Mouse (Mus musculus) mouse embryonic stem cell (cell line): ENCODE measurements around the gene Tmem119.

Experiments
- in situ Hi-C, 2 experiments: fragments of 300-500 bp; cut with MboI; formaldehyde crosslinking; loops; 1 replicate in 1 of 2; 3 replicates in 1 of 2; pipeline ENCODE4 v1.14.3; 2019 to 2020; ENCODE audit warnings: low sequenced_read_pairs in 2 of 2, low pct_unique_long_range_greater_than_20kb in 1 of 2, mixed read lengths in 1 of 2; ENCODE audit not compliant: unreplicated experiment in 1 of 2

Gene Tmem119

GRCm38 (mm10) chr5:113826619-113827018, 26.3 kb upstream of the Tmem119 start:
- in situ Hi-C loops = no loop called here

- in situ Hi-C loops = no loop called here
Observed at GRCm38 (mm10) chr5:113825558-113825957, 25.2 kb upstream of the Tmem119 start.

- in situ Hi-C loops = no loop called here
Observed at GRCm38 (mm10) chr5:113824228-113824627, 23.9 kb upstream of the Tmem119 start.

- in situ Hi-C loops = loop anchor here in 1 of 2 experiments (10.0 kb wide), 1 partner anchor 84 kb away; the partner anchor contains the start of gene Ficd
Observed at GRCm38 (mm10) chr5:113818572-113818971, 18.3 kb upstream of the Tmem119 start.

- in situ Hi-C loops = loop anchor here in 1 of 2 experiments (10.0 kb wide), 1 partner anchor 81 kb away; the partner anchor contains the start of gene Ficd
Observed at GRCm38 (mm10) chr5:113815638-113816152, 15.4 kb upstream of the Tmem119 start.

GRCm38 (mm10) chr5:113815041-113815389, 14.7 kb upstream of the Tmem119 start:
- in situ Hi-C loops = loop anchor here in 1 of 2 experiments (10.0 kb wide), 1 partner anchor 80 kb away; the partner anchor contains the start of gene Ficd

- in situ Hi-C loops = loop anchor here (5.0 to 10.0 kb wide), 2 partner anchors 37 to 80 kb away; partner anchors contain the start of gene Ficd (in 1 of the 2)
Observed at GRCm38 (mm10) chr5:113814111-113815040, 14.1 kb upstream of the Tmem119 start.

GRCm38 (mm10) chr5:113813608-113814007, 13.3 kb upstream of the Tmem119 start:
- in situ Hi-C loops = loop anchor here (5.0 to 10.0 kb wide), 2 partner anchors 36 to 79 kb away; partner anchors contain the start of gene Ficd (in 1 of the 2)

- in situ Hi-C loops = loop anchor here (5.0 to 10.0 kb wide), 2 partner anchors 35 to 78 kb away; partner anchors contain the start of gene Ficd (in 1 of the 2)
Observed at GRCm38 (mm10) chr5:113812638-113813037, 12.3 kb upstream of the Tmem119 start.

GRCm38 (mm10) chr5:113811824-113812420, 11.6 kb upstream of the Tmem119 start:
- in situ Hi-C loops = loop anchor here (5.0 to 10.0 kb wide), 2 partner anchors 35 to 77 kb away; partner anchors contain the start of gene Ficd (in 1 of the 2)

GRCm38 (mm10) chr5:113810111-113810510, 9.8 kb upstream of the Tmem119 start:
- in situ Hi-C loops = loop anchor here (5.0 to 10.0 kb wide), 2 partner anchors 33 to 75 kb away; partner anchors contain the start of gene Ficd (in 1 of the 2)

- in situ Hi-C loops = no loop called here
Observed at GRCm38 (mm10) chr5:113808177-113808576, 7.9 kb upstream of the Tmem119 start.

- in situ Hi-C loops = no loop called here
Observed at GRCm38 (mm10) chr5:113807712-113808111, 7.4 kb upstream of the Tmem119 start.

GRCm38 (mm10) chr5:113806414-113806813, 6.1 kb upstream of the Tmem119 start:
- in situ Hi-C loops = no loop called here

GRCm38 (mm10) chr5:113805301-113805700, 5.0 kb upstream of the Tmem119 start:
- in situ Hi-C loops = no loop called here

- in situ Hi-C loops = no loop called here
Observed at GRCm38 (mm10) chr5:113804395-113804966, 4.2 kb upstream of the Tmem119 start.

- in situ Hi-C loops = no loop called here
Observed at GRCm38 (mm10) chr5:113799691-113800090, 625 bp downstream of the Tmem119 start.

- in situ Hi-C loops = no loop called here
Observed at GRCm38 (mm10) chr5:113798525-113798924, 1.8 kb downstream of the Tmem119 start.
